Mouse (Mus musculus): Measurements from ENCODE around the gene Tmem107.

- no peak for TF ChIP-seq CTCF (IDR thresholded peaks at IDR 0.05; ENCODE audit: borderline replicate concordance, insufficient read depth, low read depth, low read length)
- TF ChIP-seq POLR2A (IDR thresholded peaks at IDR 0.05; ENCODE audit: borderline replicate concordance, insufficient read depth, low read length): no peak
Observed at GRCm38 (mm10) chr11:69101604-69102402, 31.2 kb downstream of the Tmem107 start.

Data from cerebellum, adult 2 months (tissue).